ENCODE assay signal across 8 mouse cellular contexts in genomic region chr17:26508345-26508960, GRCm38 (mm10). TPM values are rescaled to one million over a fixed set of nuclear protein-coding genes. Genes with fewer than 3 reads are reported as not detected.
DNase-seq lines count a peak whose midpoint lies in the region; ATAC-seq and TF ChIP-seq lines count a peak whose summit lies in the region.

No protein-coding gene starts in this region.

- H3K4me1 ChIP-seq in ES-E14 (ENCODE audit: control insufficient read depth in 2 of 2, insufficient read depth in 2 of 2, low read length in 2 of 2, poor library complexity in 1 of 2) = peaks cover 7 to 42% of the 10 kb centered on the region in 2 experiments
- H3K4me1 ChIP-seq in forebrain, embryonic 16.5 days (replicated peaks; ENCODE audit: control insufficient read depth, insufficient read depth, low read length) = peaks cover 45% of the 10 kb centered on the region
- peaks cover 43% of the 10 kb centered on the region for H3K4me1 ChIP-seq in lung, embryonic 14.5 days (ENCODE audit: insufficient read depth)
- H3K4me1 ChIP-seq in olfactory bulb, adult 2 months (ENCODE audit: control insufficient read depth, insufficient read depth, low read length) = peaks cover 41% of the 10 kb centered on the region
- H3K4me1 ChIP-seq in thymus, adult 2 months (replicated peaks; ENCODE audit: control insufficient read depth, insufficient read depth, low read length) = peaks cover 33% of the 10 kb centered on the region

- DNase-seq in ES-E14 (ENCODE audit: low read depth, low spot score) = peak; percentile 94
- peak; percentile 99 for DNase-seq in cerebellum, adult 11-12 months
- peak; percentile 97 to 99 for DNase-seq in heart, postnatal 36 days
- DNase-seq in layer of hippocampus, adult 2 months (ENCODE audit: low spot score in 2 of 2) = peak; percentile 91 to 95
- DNase-seq in lung, embryonic 14.5 days = peak; percentile 99
- peak; percentile 94 for DNase-seq in thymus, adult 2 months

- H3K4me3 ChIP-seq in ES-E14 (ENCODE audit: insufficient read depth in 1 of 2, low read depth in 1 of 2, low read length in 2 of 2, poor library complexity in 1 of 2, severe bottlenecking in 1 of 2) = peak overlapping the region; percentile 87 to 96
- peak overlapping the region; percentile 83 for H3K4me3 ChIP-seq in forebrain, embryonic 16.5 days (replicated peaks; ENCODE audit: low read length)
- H3K4me3 ChIP-seq in layer of hippocampus, adult 2 months = peak overlapping the region; percentile 77
- H3K4me3 ChIP-seq in lung, embryonic 14.5 days (ENCODE audit: low read depth, low read length) = peak overlapping the region; percentile 78
- H3K4me3 ChIP-seq in olfactory bulb, adult 2 months (ENCODE audit: insufficient read depth, low read depth, low read length) = peak overlapping the region; percentile 66
- H3K4me3 ChIP-seq in thymus, adult 2 months (ENCODE audit: control insufficient read depth, insufficient read depth, low read length) = peak overlapping the region; percentile 69

- H3K36me3 ChIP-seq in ES-E14 (ENCODE audit: control insufficient read depth, insufficient read depth, low read length, poor library complexity, severe bottlenecking) = peaks cover 14% of the 10 kb centered on the region
- no peaks in the 10 kb centered on the region for H3K36me3 ChIP-seq in forebrain, embryonic 16.5 days (ENCODE audit: control insufficient read depth, insufficient read depth)
- peaks cover 21% of the 10 kb centered on the region for H3K36me3 ChIP-seq in lung, embryonic 14.5 days (ENCODE audit: insufficient read depth)
- H3K36me3 ChIP-seq in thymus, adult 2 months (ENCODE audit: control insufficient read depth, insufficient read depth, low read length) = no peaks in the 10 kb centered on the region

- no peak for TF ChIP-seq CTCF in layer of hippocampus, adult 2 months (conservative IDR thresholded peaks at IDR 0.05)
- TF ChIP-seq CTCF in lung, embryonic 14.5 days (IDR thresholded peaks at IDR 0.05; ENCODE audit: low read depth) = no peak
- TF ChIP-seq CTCF in olfactory bulb, adult 2 months (IDR thresholded peaks at IDR 0.05; ENCODE audit: insufficient read depth, low read depth, low read length) = no peak
- TF ChIP-seq CTCF in thymus, adult 2 months (IDR thresholded peaks at IDR 0.05; ENCODE audit: borderline replicate concordance, control insufficient read depth, extremely low read depth, insufficient read depth, low read length, poor library complexity) = no peak

- peak overlapping the region; percentile 80 for H3K4me2 ChIP-seq in forebrain, embryonic 16.5 days (ENCODE audit: low read length)
- peak overlapping the region; percentile 88 for H3K4me2 ChIP-seq in lung, embryonic 14.5 days

- peak overlapping the region; percentile 91 for H3K9ac ChIP-seq in ES-E14 (ENCODE audit: insufficient read depth, low read depth, low read length, poor library complexity, severe bottlenecking)
- peak overlapping the region; percentile 95 for H3K9ac ChIP-seq in forebrain, embryonic 16.5 days (replicated peaks; ENCODE audit: low read depth, low read length)
- H3K9ac ChIP-seq in lung, embryonic 14.5 days = peak overlapping the region; percentile 90

- peak; percentile 95 for TF ChIP-seq POLR2A in olfactory bulb, adult 2 months (IDR thresholded peaks at IDR 0.05; ENCODE audit: insufficient read depth, low read depth, low read length)
- peak; percentile 98 for TF ChIP-seq POLR2A in thymus, adult 2 months (IDR thresholded peaks at IDR 0.05; ENCODE audit: control insufficient read depth, extremely low read depth, insufficient read depth, low read length, poor library complexity)

- intact Hi-C loops in heart, postnatal 36 days (cut with DNase I) = loop anchor here (1.0 to 5.0 kb wide), 5 partner anchors 39 to 130 kb away; no protein-coding TSS in a partner anchor

- in situ Hi-C loops in ES-E14 (cut with MboI; ENCODE audit: low sequenced_read_pairs in 2 of 2, unreplicated experiment in 2 of 2) = no loop called here

- H3K9me3 ChIP-seq in ES-E14 (ENCODE audit: control insufficient read depth, insufficient read depth, low read depth, low read length) = no peaks in the 10 kb centered on the region
- H3K9me3 ChIP-seq in forebrain, embryonic 16.5 days (ENCODE audit: control insufficient read depth, low read length) = no peaks in the 10 kb centered on the region
- no peaks in the 10 kb centered on the region for H3K9me3 ChIP-seq in lung, embryonic 14.5 days (ENCODE audit: low read depth, low read length)

- ATAC-seq in forebrain, embryonic 16.5 days = peak; percentile 85
- ATAC-seq in lung, embryonic 14.5 days (ENCODE audit: insufficient read depth) = peak; percentile 82

- no peaks in the 10 kb centered on the region for H3K27me3 ChIP-seq in forebrain, embryonic 16.5 days (replicated peaks; ENCODE audit: control insufficient read depth, insufficient read depth, low read length)
- no peaks in the 10 kb centered on the region for H3K27me3 ChIP-seq in lung, embryonic 14.5 days (ENCODE audit: insufficient read depth, low read length)
- no peaks in the 10 kb centered on the region for H3K27me3 ChIP-seq in thymus, adult 2 months (ENCODE audit: control insufficient read depth, insufficient read depth, low read length)

- under 1% methylated on average over 58 of the region's 58 CpGs for WGBS in forebrain, embryonic 16.5 days
- under 1% methylated on average over 57 of the region's 58 CpGs for WGBS in lung, embryonic 14.5 days
- under 1% methylated on average over 58 of the region's 58 CpGs for WGBS in olfactory bulb, adult 2 months
- under 1% methylated on average over 58 of the region's 58 CpGs for WGBS in thymus, adult 2 months

- H3K27ac ChIP-seq in ES-E14 (ENCODE audit: insufficient read depth, low read depth, low read length, poor library complexity, severe bottlenecking) = peak overlapping the region; percentile 96
- peak overlapping the region; percentile 99 for H3K27ac ChIP-seq in forebrain, embryonic 16.5 days (ENCODE audit: low read length)
- peak overlapping the region; percentile 98 for H3K27ac ChIP-seq in layer of hippocampus, adult 2 months
- H3K27ac ChIP-seq in lung, embryonic 14.5 days (ENCODE audit: low read depth) = peak overlapping the region; percentile 99
- H3K27ac ChIP-seq in olfactory bulb, adult 2 months (ENCODE audit: insufficient read depth, low read depth, low read length) = peak overlapping the region; percentile 100
- peak overlapping the region; percentile 76 for H3K27ac ChIP-seq in thymus, adult 2 months (ENCODE audit: control insufficient read depth, insufficient read depth, low read length)

TF ChIP-seq in ES-E14, 5 proteins besides CTCF, POLR2A, EP300 and RAD21:
- TF ChIP-seq CHD2 (IDR thresholded peaks at IDR 0.05; ENCODE audit: low read depth, low read length) (0 out of 2 replicates have a peak, but pooled peaks have one; percentile 17), ZNF384 (IDR thresholded peaks at IDR 0.05; ENCODE audit: low read depth, low read length) (no peak), MAFK (IDR thresholded peaks at IDR 0.05; ENCODE audit: insufficient read depth, low read depth, low read length) (no peak), HCFC1 (IDR thresholded peaks at IDR 0.05; ENCODE audit: borderline replicate concordance, insufficient read depth, low read length) (peak; percentile 33; the same call in 1 of the 2 replicates), ZC3H11A (IDR thresholded peaks at IDR 0.05; ENCODE audit: borderline replicate concordance, low read depth, low read length) (no peak)

RNA-seq across cellular contexts. Expression of gene Ergic1, which starts 52.8 kb away (rescaled TPM):
- total RNA-seq in ES-E14 (2012; rRNA removed) = 97.5 and 142 TPM in 2 replicates
- polyA plus RNA-seq in forebrain, embryonic 16.5 days (2015; fragmentation: Nextera tagmentation; extraction: Ambion mirVana) = 102 and 113 TPM in 2 replicates
- 10 to 100 TPM; 47.5 to 56.2 TPM for total RNA-seq in heart, postnatal 36 days (2021)
- total RNA-seq in layer of hippocampus, adult 2 months (2021) = 100 to 1,000 TPM; 121 to 124 TPM
- 125 and 127 TPM in 2 replicates for polyA plus RNA-seq in lung, embryonic 14.5 days (2014; fragmentation: Nextera tagmentation; extraction: Ambion mirVana)
- not detected in 2 replicates for polyA plus RNA-seq in olfactory bulb, adult 2 months (2012; ENCODE audit: insufficient read depth, insufficient read length, low replicate concordance, missing spikeins)
- polyA plus RNA-seq in thymus, adult 2 months (2012; rRNA removed) = 80.2 and 86.3 TPM in 2 replicates

RNA-seq across cellular contexts. Expression of gene Dusp1, which starts 53.5 kb away (rescaled TPM):
- total RNA-seq in ES-E14 (2012; rRNA removed) = 20.0 and 21.2 TPM in 2 replicates
- polyA plus RNA-seq in forebrain, embryonic 16.5 days (2015; fragmentation: Nextera tagmentation; extraction: Ambion mirVana) = 44.1 and 47.8 TPM in 2 replicates
- total RNA-seq in heart, postnatal 36 days (2021) = 100 to 1,000 TPM in 1 of 2 experiments, 10 to 100 TPM in 1; 49.6 to 105 TPM
- total RNA-seq in layer of hippocampus, adult 2 months (2021) = 10 to 100 TPM; 14.9 to 20.9 TPM
- polyA plus RNA-seq in lung, embryonic 14.5 days (2014; fragmentation: Nextera tagmentation; extraction: Ambion mirVana) = 19.7 and 24.5 TPM in 2 replicates
- polyA plus RNA-seq in olfactory bulb, adult 2 months (2012; ENCODE audit: insufficient read depth, insufficient read length, low replicate concordance, missing spikeins) = not detected in 2 replicates
- polyA plus RNA-seq in thymus, adult 2 months (2012; rRNA removed) = 53.8 and 59.3 TPM in 2 replicates

Comparison
In these comparisons a context has a peak if more than half of its experiments do, and no peak if none do; other contexts are left out.
1. Peak in every context shown above with its lines: DNase-seq, ATAC-seq, H3K4me3 ChIP-seq and H3K27ac ChIP-seq.
2. RNA of gene Dusp1, which starts 53.5 kb away (polyA plus RNA-seq): 53.8 to 59.3 TPM in thymus, adult 2 months, 44.1 to 47.8 TPM in forebrain, embryonic 16.5 days and 19.7 to 24.5 TPM in lung, embryonic 14.5 days; not detected in olfactory bulb, adult 2 months; every median in the first group is over 10 times any median in the second.